Mouse (Mus musculus) kidney, adult 11 months (tissue): ENCODE measurements around the gene Gldc.

Source experiments
- DNase-seq: peaks from one replicate; pipeline ENCODE4 v3.0.0; 2022

Gldc gene

DNA sequence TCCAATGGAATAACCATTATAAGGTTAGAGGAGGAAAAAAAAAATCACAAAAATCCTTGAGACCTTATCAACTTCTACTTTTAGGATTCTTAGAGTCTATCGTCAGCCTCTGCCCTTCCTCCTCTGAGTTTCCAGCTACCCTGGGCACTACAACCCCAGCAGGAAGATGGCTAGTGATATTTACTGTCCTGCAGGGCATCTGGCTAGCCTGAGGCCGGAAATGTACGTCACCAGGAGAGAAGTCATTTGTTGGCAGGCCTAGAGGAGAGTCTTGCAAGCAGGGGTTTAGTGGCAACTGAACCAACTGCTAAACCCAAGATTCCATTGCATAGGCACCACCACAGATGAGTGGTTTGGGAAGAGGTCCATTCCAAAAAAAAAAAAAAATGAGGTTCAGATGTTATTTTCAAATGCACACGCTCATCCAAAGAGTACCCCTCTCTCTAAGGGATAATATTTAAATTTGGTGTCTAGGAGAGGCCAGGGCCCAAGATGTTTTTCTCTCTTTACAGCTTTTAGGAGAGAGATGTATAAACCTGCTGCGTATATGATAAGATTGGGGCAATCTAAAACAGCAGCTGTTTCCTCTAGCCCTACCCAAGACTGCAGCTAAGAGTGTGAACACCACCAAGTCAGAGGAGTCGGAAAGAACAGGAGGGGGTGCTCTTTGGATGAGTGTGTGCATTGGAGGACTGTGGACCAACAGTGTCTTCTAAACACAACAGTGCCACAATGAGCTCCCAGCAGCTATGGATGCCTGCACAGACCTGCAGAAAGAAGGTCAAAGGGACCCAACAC is 70.0 kb downstream of the Gldc start:
- DNase-seq, result no peak

DNA sequence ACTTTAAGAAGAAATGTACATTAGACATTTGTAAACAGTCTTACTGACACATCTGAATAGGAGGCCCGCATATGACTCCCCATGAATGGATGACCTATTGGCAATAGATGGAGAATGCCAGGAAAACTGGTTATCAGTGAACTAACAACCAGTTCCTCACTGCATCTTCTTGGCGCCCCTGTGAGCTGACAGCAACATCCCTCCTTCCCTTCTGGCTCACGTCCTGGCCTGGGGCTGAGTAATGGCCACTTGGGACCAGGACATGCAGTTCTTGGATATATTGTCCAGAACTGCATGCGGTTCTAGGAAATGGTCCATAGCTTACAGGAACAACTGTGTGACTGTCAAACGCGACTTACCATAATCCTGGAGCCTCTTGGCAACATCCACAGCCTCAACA is 72.6 kb downstream of the Gldc start:
- DNase-seq, result no peak

DNA sequence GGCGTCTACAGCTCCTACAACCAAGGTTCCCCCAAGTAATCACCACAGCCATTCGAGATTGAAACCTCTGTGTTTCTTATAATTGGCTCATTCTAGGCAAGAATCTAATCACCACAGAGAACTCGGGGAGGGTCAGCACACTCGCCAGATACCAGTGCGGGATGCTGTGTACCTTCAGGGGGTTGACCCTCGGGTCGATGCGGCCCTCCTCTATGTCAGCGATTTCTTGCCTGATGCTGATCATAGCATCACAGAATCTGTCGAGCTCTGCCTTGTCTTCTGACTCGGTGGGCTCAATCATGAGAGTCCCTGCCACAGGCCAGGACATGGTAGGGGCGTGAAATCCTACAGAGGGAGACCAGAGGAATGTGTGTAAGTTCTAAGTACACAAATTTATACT is 74.7 kb downstream of the Gldc start:
- no peak for DNase-seq

DNA sequence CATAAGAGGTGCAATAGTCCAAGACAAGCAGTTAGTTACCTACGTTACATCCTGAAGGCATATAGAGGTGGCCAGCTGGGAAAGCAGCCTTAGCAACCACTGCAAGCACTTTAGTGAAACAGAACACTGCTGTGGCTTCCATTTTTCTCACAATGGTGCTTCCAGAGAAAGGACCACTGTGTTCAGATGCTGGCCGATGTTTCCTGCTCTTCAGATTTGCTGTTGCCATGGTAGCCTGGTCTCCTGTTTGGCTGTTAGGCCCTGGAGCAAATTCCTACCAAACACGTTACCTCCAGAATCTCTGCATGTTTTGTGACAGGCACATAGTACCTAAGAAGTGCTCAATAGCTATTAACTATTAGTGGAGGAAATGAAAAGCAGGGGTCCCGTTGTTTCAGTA is 78.2 kb downstream of the Gldc start:
- DNase-seq, result no peak

DNA sequence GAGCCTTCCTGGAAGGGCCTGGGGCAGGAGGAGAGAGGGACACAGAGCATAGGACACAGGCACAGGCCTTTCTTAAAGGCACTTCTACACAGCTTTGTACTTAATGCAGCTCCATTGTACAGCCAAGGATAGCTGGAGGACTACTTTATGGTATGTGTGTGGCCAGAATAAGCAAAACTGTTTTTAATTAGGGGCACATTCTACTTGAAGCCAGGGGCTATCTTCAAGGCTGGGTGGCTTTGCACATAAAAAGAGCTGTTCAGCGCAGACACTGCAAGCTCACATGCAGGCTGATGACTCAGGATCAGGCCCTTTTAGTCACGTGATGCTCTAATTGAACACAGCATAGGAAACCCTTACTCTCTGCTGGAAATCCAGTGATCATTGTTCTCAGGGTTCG is 79.0 kb downstream of the Gldc start:
- no peak for DNase-seq

DNA sequence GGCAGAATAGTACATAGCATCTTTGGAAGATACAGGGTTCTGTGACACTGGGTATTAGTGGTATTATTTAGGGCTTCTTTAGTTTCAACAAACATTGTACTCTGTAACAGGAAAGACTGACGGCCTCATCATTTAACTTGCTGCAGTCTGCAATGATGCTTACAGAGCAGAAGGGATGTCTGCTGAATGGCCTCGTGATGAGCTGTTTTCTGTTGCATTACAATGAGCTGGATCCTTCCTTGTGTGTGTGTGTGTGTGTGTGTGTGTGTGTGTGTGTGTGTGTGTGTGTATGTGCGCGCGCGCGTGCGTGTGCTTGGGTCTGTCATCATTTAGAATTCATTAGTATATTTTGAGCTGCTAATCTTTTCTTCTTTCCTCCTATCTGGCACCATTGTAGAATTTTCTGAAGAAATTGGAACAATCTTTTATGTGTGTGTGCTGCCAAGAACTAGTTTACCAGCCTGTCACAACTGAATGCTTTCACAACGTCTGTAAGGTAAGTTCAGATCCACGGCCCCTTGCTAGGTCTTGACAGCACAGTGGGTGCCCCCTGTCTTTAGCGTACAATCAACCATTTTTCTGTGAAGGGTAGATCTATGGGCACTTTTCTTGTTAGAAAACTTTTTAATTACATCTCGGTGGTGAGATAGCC is 83.5 kb downstream of the Gldc start:
- DNase-seq, result no peak

DNA sequence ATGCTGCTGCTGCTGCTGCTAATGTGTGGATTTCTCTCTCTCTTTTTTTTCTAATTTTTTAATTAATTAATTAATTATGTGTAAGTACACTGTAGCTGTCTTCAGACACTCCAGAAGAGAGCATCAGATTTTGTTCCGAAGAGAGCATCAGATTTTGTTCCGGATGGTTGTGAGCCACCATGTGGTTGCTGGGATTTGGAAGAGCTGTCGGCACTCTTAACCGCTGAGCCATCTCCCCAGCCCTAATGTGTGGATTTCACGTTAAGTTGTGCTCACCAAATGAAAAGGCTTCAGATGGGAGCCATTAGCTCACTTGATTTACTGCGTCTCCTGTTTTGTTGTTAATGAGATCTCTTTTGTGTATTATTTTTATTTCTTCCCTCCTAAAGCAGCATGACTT is 85.1 kb downstream of the Gldc start:
- no peak for DNase-seq

DNA sequence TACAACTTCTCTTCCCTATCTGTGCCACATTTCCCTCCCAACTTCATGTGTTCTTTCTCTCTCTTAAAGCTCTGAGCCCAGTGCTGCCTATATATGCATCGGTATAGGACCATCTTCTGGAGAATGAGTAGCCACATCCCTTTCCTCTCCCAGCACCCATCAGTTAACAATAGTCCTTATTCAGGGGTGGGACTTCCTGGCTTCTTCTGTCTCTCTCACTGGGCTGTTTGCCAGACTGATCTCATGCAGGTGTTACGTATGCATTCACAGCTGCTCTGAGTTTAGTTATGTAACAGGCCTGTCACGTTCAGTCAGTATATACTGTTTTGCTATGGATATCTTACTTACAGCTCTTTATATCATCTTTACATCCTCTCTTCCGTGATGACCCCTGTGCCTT is 109.4 kb downstream of the Gldc start:
- no peak for DNase-seq

DNA sequence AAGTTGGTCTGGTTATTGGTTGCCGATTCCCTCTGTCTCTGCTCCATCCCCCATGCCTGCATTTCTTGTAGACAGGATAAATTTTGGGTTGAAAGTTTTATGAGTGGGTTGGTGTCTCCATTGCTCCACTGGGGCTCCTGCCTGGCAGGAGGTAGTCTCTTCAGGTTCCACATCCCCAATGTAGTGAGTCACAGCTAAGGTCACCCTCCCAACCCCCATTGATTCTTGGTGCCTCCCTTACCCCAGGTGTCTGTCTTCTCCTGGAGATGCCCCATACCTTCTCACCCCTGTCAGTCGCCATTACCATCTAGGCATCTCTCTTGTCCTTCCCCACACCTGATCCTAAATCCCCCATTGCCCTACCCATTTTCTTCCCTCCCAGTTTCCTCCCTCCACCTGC is 121.0 kb downstream of the Gldc start:
- DNase-seq, result no peak

DNA sequence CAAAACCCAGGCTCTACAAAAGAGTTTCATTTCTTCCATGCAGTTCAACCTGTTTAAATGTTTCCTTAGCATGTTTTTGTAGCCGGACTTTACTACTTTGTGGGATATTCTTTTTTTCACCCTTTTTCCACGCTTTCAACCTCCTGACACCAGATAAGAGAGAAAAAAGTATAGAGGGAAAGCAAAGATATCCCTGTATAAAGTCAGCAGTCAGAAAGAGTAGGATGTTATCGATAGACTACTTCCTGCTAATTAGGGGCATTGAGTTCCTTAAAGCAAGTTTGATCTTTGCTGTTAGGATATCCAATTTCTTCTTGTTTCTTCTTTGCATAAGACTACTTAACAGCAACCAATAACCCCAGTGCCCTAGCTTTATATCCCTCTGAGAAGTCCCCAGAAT is 123.8 kb downstream of the Gldc start:
- no peak for DNase-seq

DNA sequence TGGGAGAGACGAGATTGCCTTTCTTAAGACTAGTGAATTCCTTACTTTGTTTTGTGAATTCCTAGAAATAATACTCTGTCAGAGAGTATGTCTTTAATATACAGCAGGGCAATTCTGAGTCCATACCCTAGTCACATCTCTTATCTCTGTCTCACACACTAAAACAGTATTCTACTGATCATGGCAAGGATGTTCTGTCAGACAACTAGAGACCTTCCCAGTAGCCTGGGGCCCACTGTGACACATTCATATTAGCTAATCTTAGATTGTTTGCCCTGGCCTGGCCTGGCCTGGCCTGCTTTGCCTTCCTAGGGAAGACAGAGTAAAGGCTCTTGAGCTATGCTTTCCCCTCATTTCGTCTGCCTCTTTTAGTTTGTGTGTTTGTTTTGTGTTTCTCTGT is 124.6 kb downstream of the Gldc start:
- no peak for DNase-seq
